Mouse (Mus musculus) left cerebral cortex, postnatal 14 days (tissue): ENCODE measurements around the gene Egfl8. TPM values are rescaled to one million over a fixed set of nuclear protein-coding genes. Genes with fewer than 3 reads are reported as not detected.

ENCODE experiments used
- total RNA-seq, 2 experiments: library from RNA; stranded (reverse); gene quantifications; 2 replicates each; pipeline ENCODE4 v1.2.3; 2021

Egfl8 gene
- total RNA-seq, 2 experiments from 2014 or later, result 3.5 to 4.1 TPM

Other genes starting within 250 kb of the Egfl8 start
- gene Btnl1, start 238.8 kb downstream of the Egfl8 start, total RNA-seq, result not detected
- 1 to 10 TPM; 4.9 to 5.6 TPM for gene BC051142, start 217.2 kb downstream of the Egfl8 start, total RNA-seq
- gene Btnl4, start 138.7 kb downstream of the Egfl8 start, total RNA-seq, result not detected
- not detected for gene Btnl6, start 98.6 kb downstream of the Egfl8 start, total RNA-seq
- gene Notch4, start 51.7 kb downstream of the Egfl8 start, total RNA-seq, result 10 to 100 TPM; 10.0 to 10.9 TPM
- gene Gpsm3, start 26.2 kb downstream of the Egfl8 start, total RNA-seq, result 1 to 10 TPM; 3.2 to 3.4 TPM
- gene Pbx2, start 24.7 kb downstream of the Egfl8 start, total RNA-seq, result 10 to 100 TPM; 45.9 to 48.8 TPM
- 1 to 10 TPM in 1 of 2 experiments, under 1 TPM in 1; 0.87 to 1.2 TPM for gene Ager, start 18.1 kb downstream of the Egfl8 start, total RNA-seq
- gene Rnf5, start 12.3 kb downstream of the Egfl8 start, total RNA-seq, result 10 to 100 TPM; 83.2 to 90.9 TPM
- gene Agpat1, start 11.7 kb downstream of the Egfl8 start, total RNA-seq, result 100 to 1,000 TPM; 175 to 180 TPM
- 10 to 100 TPM; 39.3 to 45.7 TPM for gene Ppt2, start 12.5 kb upstream of the Egfl8 start, total RNA-seq
- gene Prrt1, start 13.6 kb upstream of the Egfl8 start, total RNA-seq, result 100 to 1,000 TPM; 195 to 228 TPM
- gene Fkbpl, start 28.8 kb upstream of the Egfl8 start, total RNA-seq, result 10 to 100 TPM; 16.1 to 16.7 TPM
- gene Atf6b, start 31.2 kb upstream of the Egfl8 start, total RNA-seq, result 10 to 100 TPM; 76.4 to 80.3 TPM
- 1 to 10 TPM; 1.5 to 1.8 TPM for gene Tnxb, start 54.6 kb upstream of the Egfl8 start, total RNA-seq
- gene C4b, start 127.9 kb upstream of the Egfl8 start, total RNA-seq, result 1 to 10 TPM; 5.2 to 8.0 TPM
- not detected for gene Cyp21a1, start 188.6 kb upstream of the Egfl8 start, total RNA-seq
- 10 to 100 TPM; 58.2 to 59.3 TPM for gene Stk19, start 221.0 kb upstream of the Egfl8 start, total RNA-seq
- gene Dxo, start 221.0 kb upstream of the Egfl8 start, total RNA-seq, result 10 to 100 TPM; 33.5 to 35.8 TPM
- gene Skiv2l, start 234.2 kb upstream of the Egfl8 start, total RNA-seq, result 10 to 100 TPM; 68.5 to 73.1 TPM
- 10 to 100 TPM; 29.1 to 30.5 TPM for gene Nelfe, start 234.4 kb upstream of the Egfl8 start, total RNA-seq
- gene Cfb, start 246.5 kb upstream of the Egfl8 start, total RNA-seq, result under 1 TPM in 1 of 2 experiments, not detected in 1; 0.20 TPM